Mouse (Mus musculus) kidney, adult 11 months (tissue): ENCODE measurements around the gene Patj.
A peak's percentile ranks its signal among the peaks of the same experiment; 100 is the strongest.
"Not testable (repeated sequence)": the region's sequence is repeated elsewhere in the genome, so short reads cannot be mapped to it uniquely, and the experiment has no call there.

Experiments
- DNase-seq: peaks from one replicate; pipeline ENCODE4 v3.0.0; 2022

Patj gene

GRCm38 (mm10) chr4:98395690-98396437 lies at the start of gene Patj:
Gene Patj (plus strand): TSS chr4:98395785.
- peak; percentile 81 for DNase-seq

GRCm38 (mm10) chr4:98348580-98348979 lies 47.0 kb upstream of the Patj start:
- DNase-seq: no peak

- DNase-seq: no peak
Measured at GRCm38 (mm10) chr4:98358034-98358809, 37.4 kb upstream of the Patj start.

- DNase-seq: no peak
Measured at GRCm38 (mm10) chr4:98375401-98375800, 20.2 kb upstream of the Patj start.

GRCm38 (mm10) chr4:98376943-98377342 lies 18.6 kb upstream of the Patj start:
- DNase-seq: no peak

- DNase-seq: peak; percentile 78
Measured at GRCm38 (mm10) chr4:98382716-98383424, 12.7 kb upstream of the Patj start, which contains the start of gene Tm2d1. Gene Tm2d1 (minus strand): TSS chr4:98383306.

- no peak for DNase-seq
Measured at GRCm38 (mm10) chr4:98385036-98385435, 10.5 kb upstream of the Patj start.

- DNase-seq: no peak
Measured at GRCm38 (mm10) chr4:98395346-98395689, 267 bp upstream of the Patj start.

GRCm38 (mm10) chr4:98400926-98401583 lies 5.5 kb downstream of the Patj start:
- DNase-seq: peak; percentile 29

GRCm38 (mm10) chr4:98401584-98401962 lies 6.0 kb downstream of the Patj start:
- no peak for DNase-seq

- DNase-seq: no peak
Measured at GRCm38 (mm10) chr4:98403492-98403891, 7.9 kb downstream of the Patj start.

GRCm38 (mm10) chr4:98404412-98404811 lies 8.8 kb downstream of the Patj start:
- peak; percentile 31 for DNase-seq

GRCm38 (mm10) chr4:98408455-98408854 lies 12.9 kb downstream of the Patj start:
- no peak for DNase-seq

GRCm38 (mm10) chr4:98415150-98415549 lies 19.6 kb downstream of the Patj start:
- DNase-seq: not testable (repeated sequence)

- DNase-seq: no peak
Measured at GRCm38 (mm10) chr4:98428371-98428770, 32.8 kb downstream of the Patj start.

GRCm38 (mm10) chr4:98435641-98436457 lies 40.3 kb downstream of the Patj start:
- DNase-seq: no peak

- DNase-seq: no peak
Measured at GRCm38 (mm10) chr4:98436664-98437363, 41.2 kb downstream of the Patj start.

- no peak for DNase-seq
Measured at GRCm38 (mm10) chr4:98439261-98440005, 43.8 kb downstream of the Patj start.

GRCm38 (mm10) chr4:98441248-98441647 lies 45.7 kb downstream of the Patj start:
- DNase-seq: no peak

- DNase-seq: no peak
Measured at GRCm38 (mm10) chr4:98444437-98445139, 49.0 kb downstream of the Patj start.
